Mouse (Mus musculus): ENCODE data around the gene Shc3. TPM values are rescaled to one million over a fixed set of nuclear protein-coding genes. Genes with fewer than 3 reads are reported as not detected.

Shc3 gene
- total and polyA plus RNA-seq, 3 experiments, result not detected

DNA sequence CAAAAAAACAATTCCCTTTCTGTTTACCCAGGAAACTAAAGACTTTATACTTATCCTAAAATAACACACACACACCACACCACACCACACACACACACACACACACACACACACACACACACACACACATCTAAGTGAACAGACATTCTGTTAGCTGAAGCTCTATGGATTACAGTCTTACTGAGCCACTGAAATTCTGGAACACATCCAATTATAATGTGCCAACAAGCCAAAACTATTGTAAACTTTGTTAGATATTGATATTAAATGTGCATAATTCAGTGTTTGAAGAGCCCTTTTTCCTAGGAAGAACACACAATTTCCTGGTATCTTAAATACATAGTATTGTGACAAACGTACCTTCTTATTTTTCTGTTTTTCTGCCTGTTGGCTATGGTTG is 48.1 kb upstream of the Shc3 start:
- Histone ChIP-seq H3K4me3 (ENCODE audit: control insufficient read depth in 1 of 2, insufficient read depth in 1 of 2, low read depth in 2 of 2, low read length in 2 of 2) (no peak overlapping the region), H3K36me3 (ENCODE audit: control insufficient read depth in 1 of 2, insufficient read depth in 2 of 2, low read length in 2 of 2) (no peaks in the 10 kb centered on the region), H3K4me1 (ENCODE audit: control insufficient read depth in 1 of 2, insufficient read depth in 2 of 2, low read length in 2 of 2) (no peaks in the 10 kb centered on the region), H3K9ac (ENCODE audit: control insufficient read depth, low read depth, low read length, poor library complexity, severe bottlenecking) (no peak overlapping the region), H3K79me2 (ENCODE audit: control insufficient read depth, insufficient read depth, low read length, poor library complexity) (no peaks in the 10 kb centered on the region), H3K9me3 (replicated peaks; ENCODE audit: insufficient read depth, low read length) (no peaks in the 10 kb centered on the region), H3K27me3 (ENCODE audit: control insufficient read depth in 1 of 2, insufficient read depth in 2 of 2, low read length in 2 of 2) (no peaks in the 10 kb centered on the region), H3K27ac (ENCODE audit: control insufficient read depth, low read depth, low read length) (no peak overlapping the region)
- no peak for DNase-seq (ENCODE audit: low read depth, low spot score)
- TF ChIP-seq MEF2A (IDR thresholded peaks at IDR 0.05; ENCODE audit: extremely low read depth, insufficient replicate concordance, low read depth, low read length, poor library complexity, severe bottlenecking), result no peak
- no peak for TF ChIP-seq ZKSCAN1 (IDR thresholded peaks at IDR 0.05; ENCODE audit: low read depth, low read length)
- TF ChIP-seq USF1 (IDR thresholded peaks at IDR 0.05; ENCODE audit: low read depth, low read length), result no peak
- TF ChIP-seq MAFK (IDR thresholded peaks at IDR 0.05; ENCODE audit: borderline replicate concordance, low read depth, low read length), result no peak
- TF ChIP-seq RAD21 (IDR thresholded peaks at IDR 0.05; ENCODE audit: low read depth, low read length), result no peak
- no peak for TF ChIP-seq KAT2A (conservative IDR thresholded peaks at IDR 0.05; ENCODE audit: low read depth, low read length)
- TF ChIP-seq RCOR1 (IDR thresholded peaks at IDR 0.05; ENCODE audit: low read depth, low read length), result no peak
- TF ChIP-seq E2F4 (IDR thresholded peaks at IDR 0.05; ENCODE audit: borderline replicate concordance, low read depth, low read length), result no peak
- no peak for TF ChIP-seq TCF12 (IDR thresholded peaks at IDR 0.05; ENCODE audit: low read depth, low read length)
- no peak for TF ChIP-seq MXI1 (IDR thresholded peaks at IDR 0.05; ENCODE audit: low read depth, low read length)
- no peak for TF ChIP-seq CHD1 (IDR thresholded peaks at IDR 0.05; ENCODE audit: low read depth, low read length)

GRCm38 (mm10) chr13:51616417-51617044 is 47.3 kb upstream of the Shc3 start:
- no peaks in the 10 kb centered on the region for H3K79me2 ChIP-seq (ENCODE audit: control insufficient read depth, insufficient read depth, low read length, poor library complexity)
- H3K9me3 ChIP-seq (replicated peaks; ENCODE audit: insufficient read depth, low read length), result no peaks in the 10 kb centered on the region
- no peak overlapping the region for H3K9ac ChIP-seq (ENCODE audit: control insufficient read depth, low read depth, low read length, poor library complexity, severe bottlenecking)
- no peak overlapping the region for H3K27ac ChIP-seq (ENCODE audit: control insufficient read depth, low read depth, low read length)
- TF ChIP-seq CHD2 (IDR thresholded peaks at IDR 0.05; ENCODE audit: low read length) (no peak), TAL1 (IDR thresholded peaks at IDR 0.05; ENCODE audit: low read length) (no peak), TCF12 (IDR thresholded peaks at IDR 0.05; ENCODE audit: low read depth, low read length) (no peak), ZNF384 (IDR thresholded peaks at IDR 0.05; ENCODE audit: low read depth, low read length) (no peak), CHD1 (IDR thresholded peaks at IDR 0.05; ENCODE audit: low read depth, low read length) (no peak), GABPA (IDR thresholded peaks at IDR 0.05; ENCODE audit: low read depth, low read length) (no peak), ELF1 (IDR thresholded peaks at IDR 0.05; ENCODE audit: low read depth, low read length) (no peak), SIN3A (IDR thresholded peaks at IDR 0.05; ENCODE audit: low read length) (no peak), HCFC1 (IDR thresholded peaks at IDR 0.05; ENCODE audit: low read depth, low read length) (no peak), POLR2A (IDR thresholded peaks at IDR 0.05; ENCODE audit: control insufficient read depth in 1 of 2, insufficient read depth in 1 of 2, low read depth in 1 of 2, low read length in 2 of 2, poor library complexity in 1 of 2) (no peak), KAT2A (conservative IDR thresholded peaks at IDR 0.05; ENCODE audit: low read depth, low read length) (no peak), MYC (IDR thresholded peaks at IDR 0.05; ENCODE audit: low read depth, low read length) (no peak), GATA1 (IDR thresholded peaks at IDR 0.05; ENCODE audit: low read depth, low read length) (no peak), USF1 (IDR thresholded peaks at IDR 0.05; ENCODE audit: low read depth, low read length) (no peak), MAZ (IDR thresholded peaks at IDR 0.05; ENCODE audit: low read depth, low read length) (no peak), ZC3H11A (IDR thresholded peaks at IDR 0.05; ENCODE audit: low read depth, low read length) (no peak), BHLHE40 (IDR thresholded peaks at IDR 0.05; ENCODE audit: borderline replicate concordance, low read depth, low read length) (no peak), MEF2A (IDR thresholded peaks at IDR 0.05; ENCODE audit: extremely low read depth, insufficient replicate concordance, low read depth, low read length, poor library complexity, severe bottlenecking) (no peak), JUND (IDR thresholded peaks at IDR 0.05; ENCODE audit: low read depth, low read length) (no peak), POLR2AphosphoS5 (IDR thresholded peaks at IDR 0.05; ENCODE audit: borderline replicate concordance, low read depth, low read length) (no peak)
- no peaks in the 10 kb centered on the region for H3K27me3 ChIP-seq (ENCODE audit: control insufficient read depth in 1 of 2, insufficient read depth in 2 of 2, low read length in 2 of 2)
- H3K4me3 ChIP-seq (ENCODE audit: control insufficient read depth in 1 of 2, insufficient read depth in 1 of 2, low read depth in 2 of 2, low read length in 2 of 2), result no peak overlapping the region
- no peak for DNase-seq (ENCODE audit: low read depth, low spot score)
- no peaks in the 10 kb centered on the region for H3K36me3 ChIP-seq (ENCODE audit: control insufficient read depth in 1 of 2, insufficient read depth in 2 of 2, low read length in 2 of 2)
- H3K4me1 ChIP-seq (ENCODE audit: control insufficient read depth in 1 of 2, insufficient read depth in 2 of 2, low read length in 2 of 2), result no peaks in the 10 kb centered on the region
